Mouse (Mus musculus) heart, postnatal 14 days (tissue): Measurements from ENCODE around the gene Srsf1. TPM values are rescaled to one million over a fixed set of nuclear protein-coding genes. Genes with fewer than 3 reads are reported as not detected.

Experiments used
- total RNA-seq, 2 experiments: library from RNA; stranded (reverse); gene quantifications; 2 replicates each; pipeline ENCODE4 v1.2.3; 2021

Srsf1 gene
- total RNA-seq, 2 experiments from 2014 or later: 118 to 131 TPM

Other genes with a start within 250 kb of the Srsf1 start
- under 1 TPM in 1 of 2 experiments, not detected in 1; 0.22 TPM for gene Lpo, start 219.1 kb upstream of the Srsf1 start, total RNA-seq
- gene Mks1, start 194.2 kb upstream of the Srsf1 start, total RNA-seq: 1 to 10 TPM; 2.1 to 2.9 TPM
- gene Epx, start 171.8 kb upstream of the Srsf1 start, total RNA-seq: not detected
- gene Olfr462, start 155.1 kb upstream of the Srsf1 start, total RNA-seq: not detected
- not detected for gene Olfr463, start 150.0 kb upstream of the Srsf1 start, total RNA-seq
- gene Olfr464, start 126.4 kb upstream of the Srsf1 start, total RNA-seq: not detected
- 100 to 1,000 TPM; 301 to 315 TPM for gene Dynll2, start 59.8 kb upstream of the Srsf1 start, total RNA-seq
- 10 to 100 TPM; 41.5 to 41.9 TPM for gene Vezf1, start 20.9 kb downstream of the Srsf1 start, total RNA-seq
- 10 to 100 TPM; 47.9 to 55.6 TPM for gene Cuedc1, start 50.7 kb downstream of the Srsf1 start, total RNA-seq
- 100 to 1,000 TPM; 226 to 277 TPM for gene Mrps23, start 157.0 kb downstream of the Srsf1 start, total RNA-seq
- gene Ccdc182, start 246.7 kb downstream of the Srsf1 start, total RNA-seq: not detected